Mouse (Mus musculus): ENCODE data around the gene Tm4sf5. TPM values are rescaled to one million over a fixed set of nuclear protein-coding genes. Genes with fewer than 3 reads are reported as not detected.

The Tm4sf5 gene
- polyA plus RNA-seq, 1 experiment from 2014 or later: 398 TPM

DNA sequence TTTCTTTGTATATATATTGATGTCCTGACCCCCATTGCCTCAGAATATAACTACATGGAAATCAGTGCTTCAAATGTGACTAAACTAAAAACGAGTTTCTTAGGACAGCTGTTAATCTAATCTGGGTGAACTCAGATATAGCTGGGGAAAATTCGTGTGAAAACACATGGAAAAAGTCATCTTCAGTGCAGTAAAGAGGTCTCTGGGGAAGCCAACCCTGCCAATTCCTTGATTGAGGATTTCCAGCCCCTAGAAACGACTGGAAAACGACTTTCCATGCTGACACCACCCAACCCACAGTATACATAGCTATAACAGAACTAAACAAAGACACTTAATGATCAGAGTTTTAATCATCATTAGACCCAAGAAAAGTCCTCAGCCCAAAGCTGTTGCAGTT lies 17.2 kb upstream of the Tm4sf5 start:
- Histone ChIP-seq H3K27ac (ENCODE audit: low read depth, low read length) (no peak overlapping the region), H3K4me3 (ENCODE audit: low read depth, low read length) (no peak overlapping the region), H3K4me1 (replicated peaks; ENCODE audit: control insufficient read depth, insufficient read depth, low read length) (no peaks in the 10 kb centered on the region), H3K27me3 (replicated peaks; ENCODE audit: control insufficient read depth, insufficient read depth, low read length) (no peaks in the 10 kb centered on the region), H3K4me2 (replicated peaks; ENCODE audit: low read depth) (no peak overlapping the region), H3K9me3 (ENCODE audit: control insufficient read depth) (0 out of 2 replicates have a peak, but pooled peaks cover 2% of the 10 kb centered on the region), H3K9ac (ENCODE audit: low read depth, low read length) (no peak overlapping the region), H3K36me3 (ENCODE audit: control insufficient read depth, insufficient read depth) (no peaks in the 10 kb centered on the region)
- TF ChIP-seq CTCF (IDR thresholded peaks at IDR 0.05; ENCODE audit: low read depth): no peak
- 41% methylated on average over 4 of the region's 4 CpGs for WGBS
- no peak for ATAC-seq

DNA sequence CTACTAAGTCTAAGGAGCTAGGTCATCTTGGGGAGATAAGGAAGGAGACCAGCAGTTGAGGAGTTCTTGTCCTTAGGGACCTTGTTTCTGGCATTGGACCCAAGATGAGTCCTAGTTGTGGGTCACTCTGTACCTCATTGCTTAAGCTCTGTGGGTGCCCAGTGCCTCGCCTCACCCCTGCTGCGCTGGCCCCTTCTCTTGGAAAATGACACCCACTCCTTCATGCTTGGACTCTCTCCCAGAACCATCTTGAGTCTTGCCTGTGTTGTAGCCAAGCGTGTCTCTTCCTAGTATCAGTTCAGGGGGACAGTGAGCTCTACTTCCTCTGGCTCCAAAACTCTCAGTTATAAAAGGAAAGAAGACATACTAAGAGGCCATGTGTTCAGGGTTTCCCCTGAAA lies 15.9 kb upstream of the Tm4sf5 start:
- Histone ChIP-seq H3K4me2 (replicated peaks; ENCODE audit: low read depth) (no peak overlapping the region), H3K36me3 (ENCODE audit: control insufficient read depth, insufficient read depth) (no peaks in the 10 kb centered on the region), H3K27ac (ENCODE audit: low read depth, low read length) (no peak overlapping the region), H3K9me3 (ENCODE audit: control insufficient read depth) (0 out of 2 replicates have a peak, but pooled peaks cover 2% of the 10 kb centered on the region), H3K9ac (ENCODE audit: low read depth, low read length) (no peak overlapping the region), H3K4me3 (ENCODE audit: low read depth, low read length) (no peak overlapping the region), H3K4me1 (replicated peaks; ENCODE audit: control insufficient read depth, insufficient read depth, low read length) (no peaks in the 10 kb centered on the region), H3K27me3 (replicated peaks; ENCODE audit: control insufficient read depth, insufficient read depth, low read length) (no peaks in the 10 kb centered on the region)
- TF ChIP-seq CTCF (IDR thresholded peaks at IDR 0.05; ENCODE audit: low read depth): no peak
- ATAC-seq: no peak
- 86% methylated on average over 3 of the region's 3 CpGs for WGBS

DNA sequence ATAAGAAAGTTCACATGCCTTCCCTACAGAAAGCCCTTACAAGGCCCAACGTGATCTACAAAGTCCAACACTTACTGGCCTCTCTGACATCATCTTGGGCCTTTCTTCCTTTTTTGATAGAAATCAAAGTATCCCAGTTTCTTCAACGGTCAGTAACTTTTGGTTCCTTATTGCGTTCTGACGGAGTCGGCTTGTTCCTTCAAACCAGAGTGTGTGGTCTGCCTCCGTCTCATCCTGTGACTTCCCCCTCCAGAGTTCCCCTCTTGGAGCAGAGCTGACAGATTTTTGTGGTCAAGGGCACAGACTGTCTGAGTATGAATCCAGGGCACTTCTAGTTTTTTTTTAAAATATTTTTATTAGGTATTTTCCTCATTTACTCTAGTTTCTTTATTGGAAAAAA lies 15.4 kb upstream of the Tm4sf5 start:
- H3K27ac ChIP-seq (ENCODE audit: low read depth, low read length): no peak overlapping the region

DNA sequence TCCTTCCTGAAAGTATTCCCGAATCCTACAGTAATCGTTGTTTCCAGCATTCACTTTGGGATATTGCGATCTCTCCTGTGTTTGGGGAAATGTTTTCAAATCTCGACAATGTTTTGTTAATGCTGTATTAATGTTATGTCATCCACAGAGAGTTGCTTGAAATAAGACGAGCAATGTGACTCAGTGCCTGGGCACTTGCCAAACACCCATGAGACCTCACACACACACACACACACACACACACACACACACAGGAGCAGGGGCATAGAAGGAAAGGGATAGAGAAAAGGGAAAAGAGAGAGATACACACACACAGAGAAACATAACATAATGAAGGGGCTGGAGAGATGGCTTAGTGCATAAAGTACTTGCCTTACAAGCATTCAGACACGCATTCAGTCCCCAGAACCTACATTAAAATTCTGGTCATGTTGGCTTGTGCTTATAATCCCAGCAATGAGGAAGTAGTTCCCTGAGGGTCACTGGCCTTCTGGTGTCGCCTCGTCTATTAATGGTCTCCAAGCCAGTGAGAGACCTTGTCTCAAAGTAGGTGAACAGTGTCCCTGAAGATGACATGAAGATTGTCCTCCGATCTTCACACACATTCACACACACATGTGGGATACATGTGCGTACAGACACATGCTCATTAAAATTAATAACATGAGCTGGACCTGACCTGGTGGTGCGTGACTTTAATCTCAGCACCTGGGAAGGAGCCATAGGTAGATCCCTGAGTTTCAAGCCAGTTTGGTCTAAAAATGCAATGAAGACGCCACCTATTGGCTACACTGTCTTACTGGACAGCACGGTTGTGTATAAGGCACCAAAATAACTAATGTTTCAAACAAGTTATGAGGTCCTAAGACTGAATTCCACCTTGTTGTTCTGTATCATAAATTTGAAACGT lies 5.2 kb upstream of the Tm4sf5 start:
- H3K9ac ChIP-seq (ENCODE audit: low read depth, low read length): no peak overlapping the region
- H3K27ac ChIP-seq (ENCODE audit: low read depth, low read length): peak overlapping the region; percentile 60
- 51% methylated on average over 14 of the region's 14 CpGs for WGBS
- no peaks in the 10 kb centered on the region for H3K9me3 ChIP-seq (ENCODE audit: control insufficient read depth)
- H3K4me1 ChIP-seq (replicated peaks; ENCODE audit: control insufficient read depth, insufficient read depth, low read length): no peaks in the 10 kb centered on the region
- TF ChIP-seq CTCF (IDR thresholded peaks at IDR 0.05; ENCODE audit: low read depth): peak; percentile 71
- no peaks in the 10 kb centered on the region for H3K27me3 ChIP-seq (replicated peaks; ENCODE audit: control insufficient read depth, insufficient read depth, low read length)
- no peaks in the 10 kb centered on the region for H3K36me3 ChIP-seq (ENCODE audit: control insufficient read depth, insufficient read depth)
- H3K4me3 ChIP-seq (ENCODE audit: low read depth, low read length): no peak overlapping the region
- H3K4me2 ChIP-seq (replicated peaks; ENCODE audit: low read depth): no peak overlapping the region
- peak; percentile 2; the same call in 1 of the 2 replicates for ATAC-seq

More for the DNA sequence above, 15.4 kb upstream of the Tm4sf5 start:
- Histone ChIP-seq H3K27me3 (replicated peaks; ENCODE audit: control insufficient read depth, insufficient read depth, low read length) (no peaks in the 10 kb centered on the region), H3K4me2 (replicated peaks; ENCODE audit: low read depth) (no peak overlapping the region), H3K9me3 (ENCODE audit: control insufficient read depth) (0 out of 2 replicates have a peak, but pooled peaks cover 2% of the 10 kb centered on the region), H3K4me3 (ENCODE audit: low read depth, low read length) (no peak overlapping the region), H3K36me3 (ENCODE audit: control insufficient read depth, insufficient read depth) (no peaks in the 10 kb centered on the region), H3K4me1 (replicated peaks; ENCODE audit: control insufficient read depth, insufficient read depth, low read length) (no peaks in the 10 kb centered on the region), H3K9ac (ENCODE audit: low read depth, low read length) (no peak overlapping the region)
- ATAC-seq: no peak
- 79% methylated on average over 6 of the region's 6 CpGs for WGBS
- TF ChIP-seq CTCF (IDR thresholded peaks at IDR 0.05; ENCODE audit: low read depth): no peak

DNA sequence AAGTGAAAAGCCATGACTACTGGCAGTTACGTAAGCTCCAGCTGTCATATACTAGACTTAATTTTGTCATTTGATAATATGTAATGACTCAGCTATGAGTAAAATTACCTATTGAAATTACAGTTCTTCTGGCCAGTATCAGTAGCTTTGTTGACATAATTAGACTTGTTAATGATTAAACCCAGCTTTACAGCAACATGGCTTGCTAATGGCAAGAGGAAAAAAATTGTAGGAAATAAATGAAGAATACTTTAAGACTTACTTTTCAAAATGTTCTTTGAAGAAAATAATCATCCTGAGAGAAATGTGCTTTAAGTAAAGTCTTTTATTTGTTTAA lies 4.6 kb upstream of the Tm4sf5 start:
- no peak overlapping the region for H3K9ac ChIP-seq (ENCODE audit: low read depth, low read length)
- no peak overlapping the region for H3K27ac ChIP-seq (ENCODE audit: low read depth, low read length)
- 35% methylated on average over 1 of the region's 1 CpGs for WGBS
- peak; percentile 53 for ATAC-seq
- H3K9me3 ChIP-seq (ENCODE audit: control insufficient read depth): no peaks in the 10 kb centered on the region
- TF ChIP-seq CTCF (IDR thresholded peaks at IDR 0.05; ENCODE audit: low read depth): no peak
- H3K4me1 ChIP-seq (replicated peaks; ENCODE audit: control insufficient read depth, insufficient read depth, low read length): no peaks in the 10 kb centered on the region
- H3K27me3 ChIP-seq (replicated peaks; ENCODE audit: control insufficient read depth, insufficient read depth, low read length): no peaks in the 10 kb centered on the region
- no peak overlapping the region for H3K4me3 ChIP-seq (ENCODE audit: low read depth, low read length)
- no peak overlapping the region for H3K4me2 ChIP-seq (replicated peaks; ENCODE audit: low read depth)
- H3K36me3 ChIP-seq (ENCODE audit: control insufficient read depth, insufficient read depth): no peaks in the 10 kb centered on the region

DNA sequence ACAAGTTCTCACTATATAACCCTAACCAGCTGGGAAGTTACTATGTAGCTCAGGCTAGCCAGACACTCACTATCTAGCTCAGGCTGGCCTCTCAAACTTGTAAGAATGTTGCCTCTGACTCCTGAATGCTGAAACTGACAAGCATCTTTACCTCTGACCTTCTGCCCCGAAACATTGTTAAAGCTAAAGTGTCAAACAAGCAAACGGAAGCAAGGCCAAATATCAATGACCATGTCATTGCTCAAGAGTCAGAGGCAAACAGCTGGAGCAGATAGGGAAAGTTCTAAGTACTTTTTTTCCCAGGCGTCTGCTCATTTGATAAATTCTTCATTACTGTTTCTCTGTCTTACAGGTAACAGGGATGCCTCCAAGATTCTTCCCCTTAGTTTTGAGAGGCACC lies 3.0 kb upstream of the Tm4sf5 start:
- H3K36me3 ChIP-seq (ENCODE audit: control insufficient read depth, insufficient read depth): no peaks in the 10 kb centered on the region
- 0 out of 2 replicates have a peak, but pooled peaks cover 2% of the 10 kb centered on the region for H3K4me1 ChIP-seq (replicated peaks; ENCODE audit: control insufficient read depth, insufficient read depth, low read length)
- no peak for ATAC-seq
- H3K9ac ChIP-seq (ENCODE audit: low read depth, low read length): no peak overlapping the region
- no peak for TF ChIP-seq CTCF (IDR thresholded peaks at IDR 0.05; ENCODE audit: low read depth)
- no peak overlapping the region for H3K4me3 ChIP-seq (ENCODE audit: low read depth, low read length)
- no peaks in the 10 kb centered on the region for H3K9me3 ChIP-seq (ENCODE audit: control insufficient read depth)
- WGBS: 28% methylated on average over 3 of the region's 3 CpGs
- H3K27ac ChIP-seq (ENCODE audit: low read depth, low read length): no peak overlapping the region; the same call in 1 of the 2 replicates
- H3K27me3 ChIP-seq (replicated peaks; ENCODE audit: control insufficient read depth, insufficient read depth, low read length): no peaks in the 10 kb centered on the region
- no peak overlapping the region for H3K4me2 ChIP-seq (replicated peaks; ENCODE audit: low read depth)

Data from intestine, postnatal 0 days (tissue).